Mouse (Mus musculus): Measurements from ENCODE around the gene Mrpl46.

DNA sequence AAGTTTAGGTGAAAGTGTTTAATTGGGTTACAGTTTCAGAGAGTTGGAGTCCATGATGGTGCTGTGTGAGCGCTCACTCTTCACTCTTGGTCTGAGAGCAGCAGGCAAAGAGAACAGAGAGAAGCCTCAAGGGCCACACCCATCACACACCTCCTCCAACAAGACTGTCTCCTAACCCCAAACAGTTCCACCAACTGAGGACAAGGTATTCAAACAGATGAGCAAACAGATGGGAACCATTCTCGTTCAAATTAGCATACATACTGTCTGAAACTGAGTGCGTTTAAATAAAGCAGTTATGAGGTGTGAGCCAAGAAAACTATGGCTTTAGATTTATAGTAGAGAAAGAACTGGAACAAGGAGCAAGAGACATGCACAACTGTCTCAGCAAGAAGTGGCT, 13.3 kb upstream of the Mrpl46 start:
- TF ChIP-seq CTCF (IDR thresholded peaks at IDR 0.05; ENCODE audit: low read depth, low read length): no peak
- TF ChIP-seq POLR2A (IDR thresholded peaks at IDR 0.05; ENCODE audit: borderline replicate concordance, low read depth, low read length): no peak

Data from bone marrow macrophage, adult 2 months (primary cell).